Mouse (Mus musculus): ENCODE results near the gene Ptcd2.

DNA sequence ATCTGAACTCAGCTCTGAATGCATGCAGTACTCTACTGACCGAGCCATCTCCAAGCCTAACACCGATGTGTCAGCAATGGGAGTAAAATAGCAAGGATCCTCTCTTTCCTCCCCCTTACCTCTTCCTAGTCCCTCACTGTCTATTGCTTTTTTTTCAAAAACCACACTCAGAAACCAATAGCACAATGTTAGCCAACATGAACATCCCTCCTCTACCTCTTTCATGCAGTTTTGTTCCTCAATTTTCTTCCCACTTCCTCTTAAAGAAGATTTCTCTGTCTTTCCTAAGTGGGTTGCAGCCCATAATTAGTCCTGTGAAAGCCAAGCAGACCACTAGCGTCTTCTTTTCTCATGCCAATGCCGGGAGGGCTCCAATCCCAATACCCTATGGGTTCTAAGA is 57.3 kb downstream of the Ptcd2 start:
- TF ChIP-seq CTCF (IDR thresholded peaks at IDR 0.05; ENCODE audit: extremely low read depth, insufficient read depth, low read length) = no peak
- no peak for TF ChIP-seq POLR2A (IDR thresholded peaks at IDR 0.05; ENCODE audit: extremely low read depth, insufficient read depth, low read length)
